Mouse (Mus musculus): ENCODE measurements around the gene Pcolce2. TPM values are rescaled to one million over a fixed set of nuclear protein-coding genes. Genes with fewer than 3 reads are reported as not detected.

Gene Pcolce2
- polyA plus RNA-seq (2015; fragmentation: Nextera tagmentation; extraction: Ambion mirVana), result 0.44 and 0.88 TPM in 2 replicates

- peak within 1 kb of the TSS; percentile 59 for H3K4me3 ChIP-seq (replicated peaks; ENCODE audit: low read length)
- H3K27ac ChIP-seq (ENCODE audit: low read length), result no peak within 1 kb of the TSS
- H3K27me3 ChIP-seq (ENCODE audit: control insufficient read depth, insufficient read depth, low read length), result peaks cover 23% of the 10 kb centered on the region
- ATAC-seq (ENCODE audit: insufficient read depth, low FRiP score), result peak; percentile 64
- no peaks in the 10 kb centered on the region for H3K9me3 ChIP-seq (replicated peaks; ENCODE audit: control insufficient read depth, low read length)
- peak within 1 kb of the TSS; percentile 64 for H3K9ac ChIP-seq (ENCODE audit: low read length)
- H3K4me2 ChIP-seq (ENCODE audit: low read depth, low read length), result peak within 1 kb of the TSS; percentile 98
- H3K4me1 ChIP-seq (ENCODE audit: control insufficient read depth, insufficient read depth, low read length), result 0 out of 2 replicates have a peak, but pooled peaks cover 2% of the 10 kb centered on the region
- no peaks in the 10 kb centered on the region for H3K36me3 ChIP-seq (ENCODE audit: control insufficient read depth, insufficient read depth, low read length)
- WGBS, result under 1% methylated on average over 66 of the region's 71 CpGs
Measured at GRCm38 (mm10) chr9:95637271-95638181, at the start of gene Pcolce2. Gene Pcolce2, plus strand, starts transcription at chr9:95637601.

DNA sequence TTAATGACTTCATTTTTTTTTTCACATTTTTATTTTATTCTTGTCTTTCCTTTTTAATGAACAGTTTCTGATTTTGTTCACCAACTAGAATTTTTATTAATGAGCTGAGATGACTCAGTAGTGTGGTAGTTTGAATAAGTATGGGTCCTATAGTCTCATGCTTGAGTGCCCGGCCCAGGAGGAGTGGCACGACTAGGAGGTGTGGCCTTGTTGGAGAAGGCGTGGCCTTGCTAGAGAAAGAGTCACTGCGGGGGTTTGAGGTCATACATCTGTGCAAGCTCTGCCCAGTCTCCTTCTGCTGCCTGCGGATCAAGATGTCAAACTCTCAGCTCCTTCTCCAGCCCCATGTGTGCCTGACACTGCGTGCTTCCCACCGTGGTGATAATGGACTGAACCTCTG is 49.3 kb upstream of the Pcolce2 start:
- Histone ChIP-seq H3K36me3 (ENCODE audit: control insufficient read depth, insufficient read depth, low read length) (no peaks in the 10 kb centered on the region), H3K4me2 (ENCODE audit: low read depth, low read length) (no peak overlapping the region), H3K9me3 (replicated peaks; ENCODE audit: control insufficient read depth, low read length) (no peaks in the 10 kb centered on the region), H3K27ac (ENCODE audit: low read length) (no peak overlapping the region), H3K4me1 (ENCODE audit: control insufficient read depth, insufficient read depth, low read length) (no peaks in the 10 kb centered on the region), H3K9ac (ENCODE audit: low read length) (no peak overlapping the region), H3K4me3 (replicated peaks; ENCODE audit: low read length) (no peak overlapping the region), H3K27me3 (ENCODE audit: control insufficient read depth, insufficient read depth, low read length) (no peaks in the 10 kb centered on the region)
- no peak for ATAC-seq (ENCODE audit: insufficient read depth, low FRiP score)
- WGBS, result 87% methylated on average over 7 of the region's 7 CpGs

- Histone ChIP-seq H3K27ac (ENCODE audit: low read length) (no peak overlapping the region), H3K27me3 (ENCODE audit: control insufficient read depth, insufficient read depth, low read length) (peaks cover 7% of the 10 kb centered on the region; the same call in 1 of the 2 replicates), H3K36me3 (ENCODE audit: control insufficient read depth, insufficient read depth, low read length) (no peaks in the 10 kb centered on the region), H3K4me3 (replicated peaks; ENCODE audit: low read length) (no peak overlapping the region), H3K9me3 (replicated peaks; ENCODE audit: control insufficient read depth, low read length) (no peaks in the 10 kb centered on the region), H3K4me2 (ENCODE audit: low read depth, low read length) (no peak overlapping the region), H3K9ac (ENCODE audit: low read length) (no peak overlapping the region), H3K4me1 (ENCODE audit: control insufficient read depth, insufficient read depth, low read length) (peaks cover 5% of the 10 kb centered on the region; the same call in 1 of the 2 replicates)
- ATAC-seq (ENCODE audit: insufficient read depth, low FRiP score), result no peak
- 77% methylated on average over 4 of the region's 4 CpGs for whole genome bisulfite sequencing
Measured at GRCm38 (mm10) chr9:95594291-95594690, 43.1 kb upstream of the Pcolce2 start.

DNA sequence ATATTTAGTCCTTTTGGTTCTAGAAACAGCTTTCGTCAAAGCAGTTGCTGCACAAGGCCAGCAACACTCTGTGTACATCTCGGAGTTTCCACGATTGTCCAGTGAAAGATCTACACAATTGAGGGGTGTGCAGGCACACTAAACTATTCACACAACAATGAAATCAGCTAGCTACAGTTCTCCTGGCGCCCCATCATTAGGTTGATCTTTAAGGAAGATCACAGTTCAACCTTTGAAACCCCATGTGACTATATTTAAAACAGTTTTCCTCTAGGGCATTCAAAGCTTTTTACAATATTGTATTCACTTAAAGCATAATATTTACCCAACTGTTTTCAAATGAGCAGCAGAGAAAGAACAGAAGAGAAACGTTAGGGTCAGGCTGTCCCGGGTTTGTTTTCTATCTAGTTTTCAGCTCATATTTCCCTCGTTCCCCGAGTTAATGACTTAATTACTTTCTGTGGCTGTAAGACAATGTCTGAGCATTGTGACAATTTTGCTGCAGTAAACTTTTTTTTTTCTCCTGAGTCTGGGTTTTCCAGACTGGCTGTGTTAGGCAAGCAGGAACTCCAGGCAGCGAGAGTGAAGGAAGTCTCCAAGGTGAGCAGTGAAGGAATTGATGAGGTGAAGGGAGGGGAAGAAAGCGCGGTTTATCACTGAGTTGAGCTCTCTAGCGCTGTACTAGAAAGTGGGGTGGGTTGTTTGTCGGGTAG is 39.8 kb upstream of the Pcolce2 start:
- Histone ChIP-seq H3K27me3 (ENCODE audit: control insufficient read depth, insufficient read depth, low read length) (peaks cover 7% of the 10 kb centered on the region; the same call in 1 of the 2 replicates), H3K4me1 (ENCODE audit: control insufficient read depth, insufficient read depth, low read length) (peaks cover 5% of the 10 kb centered on the region; the same call in 1 of the 2 replicates), H3K9me3 (replicated peaks; ENCODE audit: control insufficient read depth, low read length) (no peaks in the 10 kb centered on the region), H3K4me3 (replicated peaks; ENCODE audit: low read length) (0 out of 2 replicates have a peak overlapping the region, but pooled peaks have one; percentile 11), H3K9ac (ENCODE audit: low read length) (no peak overlapping the region), H3K36me3 (ENCODE audit: control insufficient read depth, insufficient read depth, low read length) (no peaks in the 10 kb centered on the region), H3K4me2 (ENCODE audit: low read depth, low read length) (peak overlapping the region; percentile 40), H3K27ac (ENCODE audit: low read length) (no peak overlapping the region)
- WGBS, result 35% methylated on average over 13 of the region's 13 CpGs
- no peak for ATAC-seq (ENCODE audit: insufficient read depth, low FRiP score)

DNA sequence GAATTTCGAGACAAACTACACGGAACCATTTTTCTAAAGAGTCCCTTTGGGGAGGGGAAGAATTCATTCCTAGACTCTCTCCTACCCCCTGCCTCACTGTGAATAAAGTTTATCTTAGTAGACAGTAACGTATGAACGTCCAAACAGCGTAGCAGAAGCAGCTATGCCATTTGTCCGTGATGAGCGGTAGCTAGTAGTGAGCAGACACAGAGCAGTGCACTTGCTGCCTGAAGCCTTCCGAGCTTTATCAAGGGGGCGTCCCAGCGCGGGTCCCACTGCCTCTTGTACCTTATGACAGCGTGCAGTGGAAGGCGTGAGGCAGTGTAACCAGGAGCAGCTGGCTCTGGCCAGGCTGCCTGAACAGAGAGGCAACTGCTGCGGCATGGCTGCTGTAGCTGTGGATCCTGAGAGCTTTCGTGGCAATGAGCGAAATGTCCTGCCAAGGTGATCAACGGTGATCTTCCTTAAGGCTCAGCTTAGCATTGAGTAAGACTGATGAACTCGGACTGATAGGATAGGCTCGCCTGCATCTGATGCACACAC is 39.2 kb upstream of the Pcolce2 start:
- Histone ChIP-seq H3K9ac (ENCODE audit: low read length) (no peak overlapping the region), H3K4me1 (ENCODE audit: control insufficient read depth, insufficient read depth, low read length) (peaks cover 5% of the 10 kb centered on the region; the same call in 1 of the 2 replicates), H3K4me3 (replicated peaks; ENCODE audit: low read length) (peak overlapping the region; percentile 11; the same call in 1 of the 2 replicates), H3K9me3 (replicated peaks; ENCODE audit: control insufficient read depth, low read length) (no peaks in the 10 kb centered on the region), H3K27me3 (ENCODE audit: control insufficient read depth, insufficient read depth, low read length) (peaks cover 7% of the 10 kb centered on the region; the same call in 1 of the 2 replicates), H3K36me3 (ENCODE audit: control insufficient read depth, insufficient read depth, low read length) (no peaks in the 10 kb centered on the region), H3K4me2 (ENCODE audit: low read depth, low read length) (peak overlapping the region; percentile 40), H3K27ac (ENCODE audit: low read length) (no peak overlapping the region)
- 30% methylated on average over 19 of the region's 19 CpGs for whole genome bisulfite sequencing
- ATAC-seq (ENCODE audit: insufficient read depth, low FRiP score), result no peak

GRCm38 (mm10) chr9:95599399-95599798 is 38.0 kb upstream of the Pcolce2 start:
- WGBS, result 85% methylated on average over 4 of the region's 4 CpGs
- no peaks in the 10 kb centered on the region for H3K9me3 ChIP-seq (replicated peaks; ENCODE audit: control insufficient read depth, low read length)

DNA sequence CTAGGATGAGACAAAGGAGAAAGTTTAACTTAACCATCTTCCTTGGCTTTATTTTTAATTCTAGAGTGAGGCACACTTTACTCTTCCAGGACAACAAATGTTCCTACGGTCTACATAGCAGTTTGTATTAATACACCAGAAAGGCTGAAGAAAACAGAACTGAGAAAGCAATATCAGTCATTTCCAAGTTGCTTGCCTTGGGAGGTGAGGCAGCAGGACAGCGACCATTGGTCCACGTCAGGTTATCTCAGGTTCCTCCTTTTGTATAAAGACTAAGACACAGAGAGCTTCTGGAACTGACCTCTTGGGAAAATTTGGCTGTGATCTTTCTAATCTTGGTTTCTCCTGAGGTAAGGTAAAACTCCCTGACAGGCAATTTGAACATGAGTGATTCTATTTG is 34.6 kb upstream of the Pcolce2 start:
- ATAC-seq (ENCODE audit: insufficient read depth, low FRiP score), result no peak
- Histone ChIP-seq H3K36me3 (ENCODE audit: control insufficient read depth, insufficient read depth, low read length) (no peaks in the 10 kb centered on the region), H3K27ac (ENCODE audit: low read length) (no peak overlapping the region), H3K9ac (ENCODE audit: low read length) (no peak overlapping the region), H3K9me3 (replicated peaks; ENCODE audit: control insufficient read depth, low read length) (no peaks in the 10 kb centered on the region), H3K4me3 (replicated peaks; ENCODE audit: low read length) (no peak overlapping the region), H3K4me1 (ENCODE audit: control insufficient read depth, insufficient read depth, low read length) (peaks cover 5% of the 10 kb centered on the region; the same call in 1 of the 2 replicates), H3K27me3 (ENCODE audit: control insufficient read depth, insufficient read depth, low read length) (peaks cover 7% of the 10 kb centered on the region; the same call in 1 of the 2 replicates), H3K4me2 (ENCODE audit: low read depth, low read length) (no peak overlapping the region)
- WGBS, result 59% methylated on average over 3 of the region's 3 CpGs

More at GRCm38 (mm10) chr9:95599399-95599798, 38.0 kb upstream of the Pcolce2 start:
- Histone ChIP-seq H3K27me3 (ENCODE audit: control insufficient read depth, insufficient read depth, low read length) (peaks cover 7% of the 10 kb centered on the region; the same call in 1 of the 2 replicates), H3K9ac (ENCODE audit: low read length) (no peak overlapping the region), H3K4me2 (ENCODE audit: low read depth, low read length) (no peak overlapping the region), H3K4me1 (ENCODE audit: control insufficient read depth, insufficient read depth, low read length) (peaks cover 5% of the 10 kb centered on the region; the same call in 1 of the 2 replicates), H3K27ac (ENCODE audit: low read length) (no peak overlapping the region), H3K4me3 (replicated peaks; ENCODE audit: low read length) (no peak overlapping the region), H3K36me3 (ENCODE audit: control insufficient read depth, insufficient read depth, low read length) (no peaks in the 10 kb centered on the region)
- ATAC-seq (ENCODE audit: insufficient read depth, low FRiP score), result no peak

DNA sequence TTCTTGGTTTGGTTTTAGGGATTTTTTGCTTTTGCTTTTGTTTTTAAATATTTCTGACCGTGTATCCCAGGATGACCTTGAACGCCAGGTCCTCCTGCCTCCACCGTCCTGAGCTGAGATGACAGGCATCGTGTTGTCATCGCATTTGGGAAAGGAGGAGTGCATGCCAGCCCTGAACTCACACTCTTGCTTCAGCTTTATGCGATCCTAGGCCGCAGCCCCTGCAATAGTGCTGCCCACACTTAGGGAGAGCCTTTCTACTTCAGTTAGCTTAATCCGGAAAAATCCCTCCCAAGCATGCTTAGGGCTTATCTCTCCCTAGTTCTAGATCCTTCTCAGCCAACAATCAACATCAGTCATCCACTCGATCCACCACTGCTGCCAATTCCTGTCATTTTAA is 34.1 kb upstream of the Pcolce2 start:
- no peak overlapping the region for H3K9ac ChIP-seq (ENCODE audit: low read length)
- H3K27ac ChIP-seq (ENCODE audit: low read length), result no peak overlapping the region
- H3K36me3 ChIP-seq (ENCODE audit: control insufficient read depth, insufficient read depth, low read length), result no peaks in the 10 kb centered on the region
- peaks cover 4% of the 10 kb centered on the region; the same call in 1 of the 2 replicates for H3K27me3 ChIP-seq (ENCODE audit: control insufficient read depth, insufficient read depth, low read length)
- 79% methylated on average over 9 of the region's 9 CpGs for WGBS
- ATAC-seq (ENCODE audit: insufficient read depth, low FRiP score), result no peak
- no peaks in the 10 kb centered on the region for H3K9me3 ChIP-seq (replicated peaks; ENCODE audit: control insufficient read depth, low read length)
- H3K4me2 ChIP-seq (ENCODE audit: low read depth, low read length), result no peak overlapping the region
- no peak overlapping the region for H3K4me3 ChIP-seq (replicated peaks; ENCODE audit: low read length)
- peaks cover 1% of the 10 kb centered on the region; the same call in 1 of the 2 replicates for H3K4me1 ChIP-seq (ENCODE audit: control insufficient read depth, insufficient read depth, low read length)
